Comparison of ENCODE assay signal across 8 mouse cellular contexts in the genomic region with DNA sequence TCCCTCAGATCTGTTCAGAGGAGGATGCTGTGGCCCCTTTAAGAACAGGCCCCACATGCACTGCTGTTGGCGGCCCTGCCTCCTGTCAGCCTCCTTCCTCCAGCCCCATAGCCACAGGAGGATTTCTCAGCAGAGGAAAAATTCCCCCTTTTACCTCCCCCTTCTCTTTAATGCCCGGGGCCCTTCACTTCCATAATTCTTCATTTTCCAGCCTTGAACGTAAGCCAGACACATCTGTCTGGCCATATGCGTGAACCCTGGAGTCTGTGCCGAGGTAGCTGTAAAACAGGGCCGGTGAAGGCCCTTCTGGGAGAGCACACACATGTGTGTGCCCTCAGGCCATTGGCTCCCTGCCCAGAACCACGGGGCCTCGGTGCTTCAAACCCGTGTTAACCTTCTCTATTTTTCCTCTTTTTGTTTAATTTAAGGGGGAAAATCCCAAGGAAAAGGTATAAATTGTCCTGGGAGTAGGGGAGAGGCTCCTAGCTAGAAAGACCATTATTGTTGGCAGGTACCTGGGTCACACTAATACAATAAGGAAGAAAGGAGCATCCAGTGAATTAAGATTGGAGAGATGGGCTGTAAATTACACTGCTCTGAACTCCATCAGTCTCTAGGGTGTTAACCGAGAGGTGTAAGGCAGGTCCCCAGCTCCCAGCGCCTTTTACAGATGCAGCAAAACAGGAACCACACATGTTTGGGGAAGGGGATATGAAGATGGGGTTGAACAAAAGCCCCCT. TPM values are rescaled to one million over a fixed set of nuclear protein-coding genes. Genes with fewer than 3 reads are reported as not detected.
A peak's percentile ranks its signal among the peaks of the same experiment; 100 is the strongest.
DNase-seq lines count a peak whose midpoint lies in the region; ATAC-seq and TF ChIP-seq lines count a peak whose summit lies in the region.

No protein-coding gene starts in this region.

- H3K27ac ChIP-seq in lung, embryonic 16.5 days (ENCODE audit: low read length): peak overlapping the region; percentile 84
- peak overlapping the region; percentile 85 for H3K27ac ChIP-seq in embryonic facial prominence, embryonic 15.5 days (replicated peaks)
- H3K27ac ChIP-seq in hindbrain, postnatal 0 days: peak overlapping the region; percentile 49
- peak overlapping the region; percentile 79 for H3K27ac ChIP-seq in midbrain, embryonic 13.5 days

- H3K9me3 ChIP-seq in lung, embryonic 16.5 days (ENCODE audit: control insufficient read depth, low read length): no peaks in the 10 kb centered on the region
- no peaks in the 10 kb centered on the region for H3K9me3 ChIP-seq in embryonic facial prominence, embryonic 15.5 days (replicated peaks)
- H3K9me3 ChIP-seq in hindbrain, postnatal 0 days (ENCODE audit: low read length): no peaks in the 10 kb centered on the region
- H3K9me3 ChIP-seq in midbrain, embryonic 13.5 days: no peaks in the 10 kb centered on the region

- peak; percentile 56 for ATAC-seq in lung, embryonic 16.5 days (ENCODE audit: low read depth)
- ATAC-seq in embryonic facial prominence, embryonic 15.5 days (ENCODE audit: insufficient number of reproducible peaks, low FRiP score, low TSS enrichment, low read depth): peak; percentile 88
- 0 out of 2 replicates have a peak, but pooled peaks have one; percentile 27 for ATAC-seq in hindbrain, postnatal 0 days
- peak; percentile 79 for ATAC-seq in midbrain, embryonic 13.5 days

- TF ChIP-seq CTCF in hindbrain, postnatal 0 days (IDR thresholded peaks at IDR 0.05; ENCODE audit: low read depth): no peak

- whole genome bisulfite sequencing in lung, embryonic 16.5 days: 19% methylated on average over 11 of the region's 11 CpGs
- 11% methylated on average over 11 of the region's 11 CpGs for WGBS in embryonic facial prominence, embryonic 15.5 days
- WGBS in hindbrain, postnatal 0 days: 27% methylated on average over 11 of the region's 11 CpGs
- 57% methylated on average over 11 of the region's 11 CpGs for WGBS in midbrain, embryonic 13.5 days

- no peak overlapping the region for H3K4me2 ChIP-seq in lung, embryonic 16.5 days (ENCODE audit: low read depth, low read length)
- H3K4me2 ChIP-seq in embryonic facial prominence, embryonic 15.5 days (replicated peaks): no peak overlapping the region
- no peak overlapping the region for H3K4me2 ChIP-seq in hindbrain, postnatal 0 days (ENCODE audit: low read depth, low read length)
- H3K4me2 ChIP-seq in midbrain, embryonic 13.5 days (replicated peaks): no peak overlapping the region

- no peak overlapping the region for H3K4me3 ChIP-seq in lung, embryonic 16.5 days (ENCODE audit: low read length)
- H3K4me3 ChIP-seq in embryonic facial prominence, embryonic 15.5 days (replicated peaks): no peak overlapping the region
- H3K4me3 ChIP-seq in hindbrain, postnatal 0 days (ENCODE audit: low read length): no peak overlapping the region
- no peak overlapping the region for H3K4me3 ChIP-seq in midbrain, embryonic 13.5 days (replicated peaks)

- H3K9ac ChIP-seq in lung, embryonic 16.5 days (ENCODE audit: low read length): peak overlapping the region; percentile 49
- no peak overlapping the region for H3K9ac ChIP-seq in embryonic facial prominence, embryonic 15.5 days
- H3K9ac ChIP-seq in hindbrain, postnatal 0 days (replicated peaks; ENCODE audit: low read length): 0 out of 2 replicates have a peak overlapping the region, but pooled peaks have one; percentile 28
- peak overlapping the region; percentile 29; the same call in 1 of the 2 replicates for H3K9ac ChIP-seq in midbrain, embryonic 13.5 days (replicated peaks)

- H3K27me3 ChIP-seq in lung, embryonic 16.5 days (ENCODE audit: control insufficient read depth, insufficient read depth, low read depth, low read length): no peaks in the 10 kb centered on the region
- H3K27me3 ChIP-seq in embryonic facial prominence, embryonic 15.5 days: no peaks in the 10 kb centered on the region
- no peaks in the 10 kb centered on the region for H3K27me3 ChIP-seq in hindbrain, postnatal 0 days (ENCODE audit: insufficient read depth, low read length)
- no peaks in the 10 kb centered on the region for H3K27me3 ChIP-seq in midbrain, embryonic 13.5 days

- peaks cover 17% of the 10 kb centered on the region for H3K4me1 ChIP-seq in lung, embryonic 16.5 days (replicated peaks; ENCODE audit: control insufficient read depth, insufficient read depth, low read length)
- peaks cover 30% of the 10 kb centered on the region for H3K4me1 ChIP-seq in embryonic facial prominence, embryonic 15.5 days
- H3K4me1 ChIP-seq in hindbrain, postnatal 0 days (ENCODE audit: insufficient read depth, low read length): peaks cover 6% of the 10 kb centered on the region; the same call in 1 of the 2 replicates
- H3K4me1 ChIP-seq in midbrain, embryonic 13.5 days (replicated peaks): peaks cover 15% of the 10 kb centered on the region

- H3K36me3 ChIP-seq in lung, embryonic 16.5 days (ENCODE audit: control insufficient read depth, insufficient read depth, low read length): peaks cover 18% of the 10 kb centered on the region
- peaks cover 44% of the 10 kb centered on the region for H3K36me3 ChIP-seq in embryonic facial prominence, embryonic 15.5 days
- H3K36me3 ChIP-seq in hindbrain, postnatal 0 days (ENCODE audit: insufficient read depth, low read length): peaks cover 24% of the 10 kb centered on the region
- peaks cover 50% of the 10 kb centered on the region for H3K36me3 ChIP-seq in midbrain, embryonic 13.5 days

- DNase-seq in lung, postnatal 10 days: no peak
- DNase-seq in hindbrain, postnatal 0 days (ENCODE audit: low spot score): peak; percentile 49
- no peak for DNase-seq in right cerebral cortex, postnatal 36 days (ENCODE audit: low spot score in 2 of 2)
- DNase-seq in thymus, postnatal 10 days (ENCODE audit: low spot score in 2 of 2): no peak
- DNase-seq in thymus, postnatal 14 days: no peak

RNA-seq across cellular contexts. Expression of gene Hic1, which starts 22.0 kb away (rescaled TPM):
- 8.4 and 8.5 TPM in 2 replicates for polyA plus RNA-seq in lung, embryonic 16.5 days (2015; fragmentation: Nextera tagmentation; extraction: Ambion mirVana)
- polyA plus RNA-seq in embryonic facial prominence, embryonic 15.5 days (2015; fragmentation: Nextera tagmentation; extraction: Ambion mirVana): 17.7 and 19.8 TPM in 2 replicates
- total RNA-seq in hindbrain, postnatal 0 days (2014; rRNA removed): 8.5 and 12.9 TPM in 2 replicates
- 1.7 TPM in 2 replicates for polyA plus RNA-seq in hindbrain, postnatal 0 days (2015; fragmentation: Nextera tagmentation; extraction: Ambion mirVana)
- 1.2 and 2.4 TPM in 2 replicates for polyA plus RNA-seq in midbrain, embryonic 13.5 days (2015; fragmentation: Nextera tagmentation; extraction: Ambion mirVana)

RNA-seq across cellular contexts. Expression of gene Ovca2, which starts 31.4 kb away (rescaled TPM):
- polyA plus RNA-seq in lung, embryonic 16.5 days (2015; fragmentation: Nextera tagmentation; extraction: Ambion mirVana): 24.0 and 24.2 TPM in 2 replicates
- polyA plus RNA-seq in embryonic facial prominence, embryonic 15.5 days (2015; fragmentation: Nextera tagmentation; extraction: Ambion mirVana): 23.8 and 25.1 TPM in 2 replicates
- 11.0 and 17.6 TPM in 2 replicates for total RNA-seq in hindbrain, postnatal 0 days (2014; rRNA removed)
- 11.7 and 15.7 TPM in 2 replicates for polyA plus RNA-seq in hindbrain, postnatal 0 days (2015; fragmentation: Nextera tagmentation; extraction: Ambion mirVana)
- polyA plus RNA-seq in midbrain, embryonic 13.5 days (2015; fragmentation: Nextera tagmentation; extraction: Ambion mirVana): 19.8 and 22.4 TPM in 2 replicates

RNA-seq across cellular contexts. Expression of gene Dph1, which starts 43.8 kb away (rescaled TPM):
- polyA plus RNA-seq in lung, embryonic 16.5 days (2015; fragmentation: Nextera tagmentation; extraction: Ambion mirVana): 17.1 and 17.9 TPM in 2 replicates
- 20.5 and 21.0 TPM in 2 replicates for polyA plus RNA-seq in embryonic facial prominence, embryonic 15.5 days (2015; fragmentation: Nextera tagmentation; extraction: Ambion mirVana)
- 31.3 and 39.2 TPM in 2 replicates for total RNA-seq in hindbrain, postnatal 0 days (2014; rRNA removed)
- polyA plus RNA-seq in hindbrain, postnatal 0 days (2015; fragmentation: Nextera tagmentation; extraction: Ambion mirVana): 13.5 and 13.6 TPM in 2 replicates
- 14.9 and 15.4 TPM in 2 replicates for polyA plus RNA-seq in midbrain, embryonic 13.5 days (2015; fragmentation: Nextera tagmentation; extraction: Ambion mirVana)

RNA-seq across cellular contexts. Expression of gene Rtn4rl1, which starts 46.3 kb away (rescaled TPM):
- 2.0 and 2.9 TPM in 2 replicates for polyA plus RNA-seq in lung, embryonic 16.5 days (2015; fragmentation: Nextera tagmentation; extraction: Ambion mirVana)
- polyA plus RNA-seq in embryonic facial prominence, embryonic 15.5 days (2015; fragmentation: Nextera tagmentation; extraction: Ambion mirVana): 6.4 and 7.3 TPM in 2 replicates
- 13.0 and 13.4 TPM in 2 replicates for total RNA-seq in hindbrain, postnatal 0 days (2014; rRNA removed)
- polyA plus RNA-seq in hindbrain, postnatal 0 days (2015; fragmentation: Nextera tagmentation; extraction: Ambion mirVana): 9.9 and 10.7 TPM in 2 replicates
- polyA plus RNA-seq in midbrain, embryonic 13.5 days (2015; fragmentation: Nextera tagmentation; extraction: Ambion mirVana): 12.4 and 12.7 TPM in 2 replicates

Comparison
In these comparisons a context has a peak if more than half of its experiments do, and no peak if none do; other contexts are left out.
1. ATAC-seq: peak in every context shown above with its lines; median percentile 88 in embryonic facial prominence, embryonic 15.5 days; 79 in midbrain, embryonic 13.5 days; 56 in lung, embryonic 16.5 days; 27 in hindbrain, postnatal 0 days.